ENCODE assay signal across 8 mouse cellular contexts in the genomic region with DNA sequence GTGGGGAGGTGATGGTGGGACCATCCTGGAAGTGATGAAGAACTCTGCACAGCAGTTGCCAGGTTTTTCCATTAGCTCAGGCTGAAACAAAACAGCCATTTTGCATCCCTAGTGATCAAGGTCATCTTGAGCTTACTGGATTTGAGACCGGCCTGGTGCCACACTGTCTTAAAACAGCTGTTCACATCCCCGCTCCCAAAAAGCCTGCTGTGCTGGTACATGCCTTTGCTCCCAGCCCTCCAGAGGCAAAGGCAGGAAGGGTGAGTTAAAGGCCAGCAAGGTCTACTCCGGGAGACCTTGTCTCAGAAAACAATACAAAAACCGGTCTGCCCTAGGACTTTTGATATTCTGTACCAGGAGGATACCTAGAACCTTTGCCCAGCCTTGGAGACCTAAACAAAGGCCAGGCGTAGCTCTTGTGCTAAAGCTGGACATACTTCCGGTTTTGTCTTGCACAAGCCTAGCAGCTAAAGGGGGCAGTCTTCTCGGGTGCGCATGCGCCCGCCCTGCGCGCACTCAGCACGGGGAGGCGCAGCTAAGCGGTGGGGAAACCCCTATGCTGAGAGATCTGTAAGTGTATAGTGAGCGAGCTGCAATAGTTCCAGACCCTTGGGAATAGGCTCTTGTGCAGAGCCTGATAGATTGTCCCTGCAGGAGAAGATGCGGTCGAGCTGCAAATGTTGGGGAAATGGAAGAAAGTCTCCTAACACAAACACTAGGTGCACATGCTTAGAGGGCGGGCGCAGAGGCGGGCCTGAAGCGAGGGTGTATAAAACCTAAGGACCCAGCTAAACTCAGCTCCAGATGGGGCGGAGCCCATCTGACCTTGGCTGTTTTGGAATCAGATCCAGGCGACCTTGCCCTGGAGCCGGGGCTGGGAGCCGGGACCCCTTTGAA. TPM values are rescaled to one million over a fixed set of nuclear protein-coding genes. Genes with fewer than 3 reads are reported as not detected.
DNase-seq lines count a peak whose midpoint lies in the region; ATAC-seq and TF ChIP-seq lines count a peak whose summit lies in the region.

No protein-coding gene starts in this region.

- H3K4me2 ChIP-seq in forebrain, embryonic 15.5 days (replicated peaks) = peak overlapping the region; percentile 51
- peak overlapping the region; percentile 82 for H3K4me2 ChIP-seq in liver, postnatal 0 days (ENCODE audit: low read depth, low read length)
- H3K4me2 ChIP-seq in neural tube, embryonic 13.5 days = peak overlapping the region; percentile 60

- peak overlapping the region; percentile 29 for H3K4me3 ChIP-seq in forebrain, embryonic 15.5 days
- H3K4me3 ChIP-seq in liver, postnatal 0 days (ENCODE audit: low read depth, low read length) = peak overlapping the region; percentile 37
- peak overlapping the region; percentile 30 for H3K4me3 ChIP-seq in neural tube, embryonic 13.5 days
- H3K4me3 ChIP-seq in testis, adult 2 months (ENCODE audit: control insufficient read depth, low read depth, low read length) = peak overlapping the region; percentile 11

- TF ChIP-seq CTCF in liver, postnatal 0 days (IDR thresholded peaks at IDR 0.05; ENCODE audit: low read depth) = peak; percentile 46; the same call in 1 of the 2 replicates
- no peak for TF ChIP-seq CTCF in testis, adult 2 months (IDR thresholded peaks at IDR 0.05; ENCODE audit: control insufficient read depth, insufficient read depth, insufficient replicate concordance, low read depth, low read length)

- ATAC-seq in forebrain, embryonic 15.5 days (replicated peaks) = peak; percentile 93
- peak; percentile 86 for ATAC-seq in liver, postnatal 0 days
- peak; percentile 94 for ATAC-seq in neural tube, embryonic 13.5 days (ENCODE audit: low read depth)

- peaks cover 37% of the 10 kb centered on the region for H3K36me3 ChIP-seq in forebrain, embryonic 15.5 days
- H3K36me3 ChIP-seq in liver, postnatal 0 days (replicated peaks; ENCODE audit: insufficient read depth, low read length) = peaks cover 67% of the 10 kb centered on the region
- peaks cover 61% of the 10 kb centered on the region for H3K36me3 ChIP-seq in neural tube, embryonic 13.5 days
- H3K36me3 ChIP-seq in testis, adult 2 months (ENCODE audit: control insufficient read depth, insufficient read depth, low read length) = peaks cover 1% of the 10 kb centered on the region; the same call in 1 of the 2 replicates

- TF ChIP-seq EP300 in liver, postnatal 0 days (IDR thresholded peaks at IDR 0.05; ENCODE audit: low read depth) = no peak

- intact Hi-C loops in heart, postnatal 14 days (cut with DNase I) = no loop called here

- TF ChIP-seq POLR2A in testis, adult 2 months (IDR thresholded peaks at IDR 0.05; ENCODE audit: control insufficient read depth, low read depth, low read length) = no peak

- 14% methylated on average over 26 of the region's 26 CpGs for WGBS in forebrain, embryonic 15.5 days
- WGBS in large intestine, adult 2 months = 4% methylated on average over 26 of the region's 26 CpGs
- 8% methylated on average over 26 of the region's 26 CpGs for WGBS in liver, postnatal 0 days (ENCODE audit: insufficient replicate concordance)
- WGBS in neural tube, embryonic 13.5 days = 15% methylated on average over 26 of the region's 26 CpGs

- DNase-seq in ES-CJ7 (ENCODE audit: low read depth, low spot score) = peak; percentile 91
- DNase-seq in cerebellum, adult 11 months = peak; percentile 56
- peak; percentile 83 to 85 for DNase-seq in heart, postnatal 14 days
- peak; percentile 35 for DNase-seq in large intestine, adult 2 months (ENCODE audit: low read depth, low spot score)
- peak; percentile 82 for DNase-seq in liver, postnatal 0 days

- H3K9ac ChIP-seq in forebrain, embryonic 15.5 days (replicated peaks) = peak overlapping the region; percentile 47
- peak overlapping the region; percentile 51 for H3K9ac ChIP-seq in liver, postnatal 0 days (replicated peaks)
- peak overlapping the region; percentile 68 for H3K9ac ChIP-seq in neural tube, embryonic 13.5 days

- H3K27me3 ChIP-seq in forebrain, embryonic 15.5 days = peaks cover 8% of the 10 kb centered on the region; the same call in 1 of the 2 replicates
- H3K27me3 ChIP-seq in liver, postnatal 0 days (ENCODE audit: insufficient read depth, low read length) = no peaks in the 10 kb centered on the region
- H3K27me3 ChIP-seq in neural tube, embryonic 13.5 days = peaks cover 7% of the 10 kb centered on the region
- no peaks in the 10 kb centered on the region for H3K27me3 ChIP-seq in testis, adult 2 months (ENCODE audit: control insufficient read depth, insufficient read depth, low read length)

- H3K9me3 ChIP-seq in forebrain, embryonic 15.5 days = no peaks in the 10 kb centered on the region
- H3K9me3 ChIP-seq in liver, postnatal 0 days (ENCODE audit: low read length) = no peaks in the 10 kb centered on the region
- H3K9me3 ChIP-seq in neural tube, embryonic 13.5 days = no peaks in the 10 kb centered on the region

- H3K27ac ChIP-seq in forebrain, embryonic 15.5 days (replicated peaks) = peak overlapping the region; percentile 77
- H3K27ac ChIP-seq in liver, postnatal 0 days (ENCODE audit: low read depth) = peak overlapping the region; percentile 81
- peak overlapping the region; percentile 84 for H3K27ac ChIP-seq in neural tube, embryonic 13.5 days (replicated peaks)
- H3K27ac ChIP-seq in testis, adult 2 months (ENCODE audit: control insufficient read depth, insufficient read depth, low read depth, low read length) = peak overlapping the region; percentile 59

- peaks cover 12% of the 10 kb centered on the region for H3K4me1 ChIP-seq in forebrain, embryonic 15.5 days
- peaks cover 16% of the 10 kb centered on the region for H3K4me1 ChIP-seq in liver, postnatal 0 days (ENCODE audit: insufficient read depth)
- H3K4me1 ChIP-seq in neural tube, embryonic 13.5 days (replicated peaks) = peaks cover 20% of the 10 kb centered on the region
- peaks cover 30% of the 10 kb centered on the region for H3K4me1 ChIP-seq in testis, adult 2 months (ENCODE audit: control insufficient read depth, insufficient read depth, low read length)

RNA-seq across cellular contexts. Expression of a gene that starts 11.4 kb away (rescaled TPM):
- 34.7 and 38.3 TPM in 2 replicates for polyA plus RNA-seq in forebrain, embryonic 15.5 days (2015; fragmentation: Nextera tagmentation; extraction: Ambion mirVana)
- total RNA-seq in heart, postnatal 14 days (2021) = 10 to 100 TPM; 25.8 to 29.9 TPM
- 46.7 and 47.6 TPM in 2 replicates for polyA plus RNA-seq in large intestine, adult 2 months (2012; rRNA removed)
- 21.3 and 22.6 TPM in 2 replicates for polyA plus RNA-seq in liver, postnatal 0 days (2015; fragmentation: Nextera tagmentation; extraction: Ambion mirVana)
- polyA plus RNA-seq in neural tube, embryonic 13.5 days (2015; fragmentation: Nextera tagmentation; extraction: Ambion mirVana) = 33.8 and 36.5 TPM in 2 replicates
- 42.5 and 44.5 TPM in 2 replicates for polyA plus RNA-seq in testis, adult 2 months (2012; rRNA removed)

RNA-seq across cellular contexts. Expression of a gene that starts 14.9 kb away (rescaled TPM):
- polyA plus RNA-seq in forebrain, embryonic 15.5 days (2015; fragmentation: Nextera tagmentation; extraction: Ambion mirVana) = 14.1 and 15.5 TPM in 2 replicates
- total RNA-seq in heart, postnatal 14 days (2021) = 10 to 100 TPM; 32.7 to 33.8 TPM
- polyA plus RNA-seq in large intestine, adult 2 months (2012; rRNA removed) = 34.3 and 39.7 TPM in 2 replicates
- polyA plus RNA-seq in liver, postnatal 0 days (2015; fragmentation: Nextera tagmentation; extraction: Ambion mirVana) = 14.1 and 15.3 TPM in 2 replicates
- polyA plus RNA-seq in neural tube, embryonic 13.5 days (2015; fragmentation: Nextera tagmentation; extraction: Ambion mirVana) = 19.1 and 19.8 TPM in 2 replicates
- polyA plus RNA-seq in testis, adult 2 months (2012; rRNA removed) = 5.5 and 9.4 TPM in 2 replicates

RNA-seq across cellular contexts. Expression of a gene that starts 38.6 kb away (rescaled TPM):
- polyA plus RNA-seq in forebrain, embryonic 15.5 days (2015; fragmentation: Nextera tagmentation; extraction: Ambion mirVana) = 75.9 and 76.9 TPM in 2 replicates
- 10 to 100 TPM; 28.4 to 30.8 TPM for total RNA-seq in heart, postnatal 14 days (2021)
- 43.6 and 54.2 TPM in 2 replicates for polyA plus RNA-seq in large intestine, adult 2 months (2012; rRNA removed)
- polyA plus RNA-seq in liver, postnatal 0 days (2015; fragmentation: Nextera tagmentation; extraction: Ambion mirVana) = 15.1 and 15.8 TPM in 2 replicates
- 72.3 and 77.2 TPM in 2 replicates for polyA plus RNA-seq in neural tube, embryonic 13.5 days (2015; fragmentation: Nextera tagmentation; extraction: Ambion mirVana)
- polyA plus RNA-seq in testis, adult 2 months (2012; rRNA removed) = 108 and 120 TPM in 2 replicates

RNA-seq across cellular contexts. Expression of a gene that starts 39.9 kb away (rescaled TPM):
- polyA plus RNA-seq in forebrain, embryonic 15.5 days (2015; fragmentation: Nextera tagmentation; extraction: Ambion mirVana) = 12.2 and 13.0 TPM in 2 replicates
- 10 to 100 TPM; 35.9 to 37.2 TPM for total RNA-seq in heart, postnatal 14 days (2021)
- polyA plus RNA-seq in large intestine, adult 2 months (2012; rRNA removed) = 71.1 and 90.9 TPM in 2 replicates
- polyA plus RNA-seq in liver, postnatal 0 days (2015; fragmentation: Nextera tagmentation; extraction: Ambion mirVana) = 10.4 and 12.5 TPM in 2 replicates
- 17.4 and 18.0 TPM in 2 replicates for polyA plus RNA-seq in neural tube, embryonic 13.5 days (2015; fragmentation: Nextera tagmentation; extraction: Ambion mirVana)
- polyA plus RNA-seq in testis, adult 2 months (2012; rRNA removed) = 24.6 and 31.8 TPM in 2 replicates

RNA-seq across cellular contexts. Expression of a gene that starts 40.1 kb away (rescaled TPM):
- polyA plus RNA-seq in forebrain, embryonic 15.5 days (2015; fragmentation: Nextera tagmentation; extraction: Ambion mirVana) = 27.6 and 29.1 TPM in 2 replicates
- 10 to 100 TPM; 24.0 to 24.9 TPM for total RNA-seq in heart, postnatal 14 days (2021)
- 71.8 and 89.0 TPM in 2 replicates for polyA plus RNA-seq in large intestine, adult 2 months (2012; rRNA removed)
- polyA plus RNA-seq in liver, postnatal 0 days (2015; fragmentation: Nextera tagmentation; extraction: Ambion mirVana) = 5.2 and 5.6 TPM in 2 replicates
- 23.0 TPM in 2 replicates for polyA plus RNA-seq in neural tube, embryonic 13.5 days (2015; fragmentation: Nextera tagmentation; extraction: Ambion mirVana)
- 63.4 and 67.4 TPM in 2 replicates for polyA plus RNA-seq in testis, adult 2 months (2012; rRNA removed)

Comparison
In these comparisons a context has a peak if more than half of its experiments do, and no peak if none do; other contexts are left out.
1. Peak in every context shown above with its lines: DNase-seq, ATAC-seq, H3K4me3 ChIP-seq and H3K27ac ChIP-seq.
2. DNase-seq: peak in every context shown above with its lines; median percentile 91 in ES-CJ7; 84 in heart, postnatal 14 days; 82 in liver, postnatal 0 days; 56 in cerebellum, adult 11 months; 35 in large intestine, adult 2 months.